Mouse (Mus musculus) layer of hippocampus, adult 8-10 months (tissue): Measurements from ENCODE around the gene Atp6v0a2. TPM values are rescaled to one million over a fixed set of nuclear protein-coding genes. Genes with fewer than 3 reads are reported as not detected.

Source experiments
- DNase-seq, 2 experiments: peaks; one replicate each; pipeline ENCODE4 v3.0.0; 2022; ENCODE audit warnings: low spot score in 2 of 2
- total RNA-seq, 4 experiments: library from RNA; stranded (reverse); gene quantifications; 2 replicates each; pipeline ENCODE4 v1.2.4; 2022

The Atp6v0a2 gene
- total RNA-seq, 4 experiments from 2014 or later = 58.9 to 66.3 (median 61.6) TPM

GRCm38 (mm10) chr5:124636694-124637093 is 8.3 kb downstream of the Atp6v0a2 start:
- no peak for DNase-seq

- DNase-seq = no peak
Observed at GRCm38 (mm10) chr5:124637300-124637699, 8.9 kb downstream of the Atp6v0a2 start.

GRCm38 (mm10) chr5:124637836-124638235 is 9.5 kb downstream of the Atp6v0a2 start:
- DNase-seq = no peak

GRCm38 (mm10) chr5:124713741-124714140 is 85.4 kb downstream of the Atp6v0a2 start:
- no peak for DNase-seq

GRCm38 (mm10) chr5:124715135-124715534 is 86.8 kb downstream of the Atp6v0a2 start:
- DNase-seq = no peak

GRCm38 (mm10) chr5:124717969-124718368 is 89.6 kb downstream of the Atp6v0a2 start:
- no peak for DNase-seq

- no peak for DNase-seq
Observed at GRCm38 (mm10) chr5:124718396-124718795, 90.0 kb downstream of the Atp6v0a2 start.

GRCm38 (mm10) chr5:124723125-124723524 is 94.7 kb downstream of the Atp6v0a2 start:
- no peak for DNase-seq

- DNase-seq = peak in 1 of 2 experiments; percentile 17
Observed at GRCm38 (mm10) chr5:124724997-124725396, 96.6 kb downstream of the Atp6v0a2 start, which contains the start of gene Dnah10. TSS of gene Dnah10 (plus strand) at chr5:124725085.

- DNase-seq = no peak
Observed at GRCm38 (mm10) chr5:124729662-124730206, 101.4 kb downstream of the Atp6v0a2 start.

- DNase-seq = no peak
Observed at GRCm38 (mm10) chr5:124733961-124734360, 105.6 kb downstream of the Atp6v0a2 start.

GRCm38 (mm10) chr5:124741898-124742599 is 113.7 kb downstream of the Atp6v0a2 start:
- DNase-seq = no peak

GRCm38 (mm10) chr5:124743841-124744240 is 115.5 kb downstream of the Atp6v0a2 start:
- no peak for DNase-seq

- DNase-seq = no peak
Observed at GRCm38 (mm10) chr5:124746220-124746619, 117.8 kb downstream of the Atp6v0a2 start.

- DNase-seq = no peak
Observed at GRCm38 (mm10) chr5:124748296-124748695, 119.9 kb downstream of the Atp6v0a2 start.

- DNase-seq = no peak
Observed at GRCm38 (mm10) chr5:124751656-124752055, 123.3 kb downstream of the Atp6v0a2 start.

- no peak for DNase-seq
Observed at GRCm38 (mm10) chr5:124761011-124761410, 132.6 kb downstream of the Atp6v0a2 start.

GRCm38 (mm10) chr5:124761787-124762186 is 133.4 kb downstream of the Atp6v0a2 start:
- no peak for DNase-seq

Other genes with a start within 250 kb of the Atp6v0a2 start
- 100 to 1,000 TPM; 135 to 183 (median 148) TPM for gene Sbno1, start 202.6 kb upstream of the Atp6v0a2 start, total RNA-seq
- gene Kmt5a, start 188.6 kb upstream of the Atp6v0a2 start, total RNA-seq = 10 to 100 TPM; 58.2 to 72.4 (median 64.4) TPM
- gene Rilpl2, start 150.2 kb upstream of the Atp6v0a2 start, total RNA-seq = 10 to 100 TPM; 15.5 to 21.0 (median 17.2) TPM
- gene Snrnp35, start 145.4 kb upstream of the Atp6v0a2 start, total RNA-seq = 10 to 100 TPM; 25.7 to 31.5 (median 28.6) TPM
- 10 to 100 TPM; 67.1 to 69.2 (median 68.8) TPM for gene Rilpl1, start 97.2 kb upstream of the Atp6v0a2 start, total RNA-seq
- 100 to 1,000 TPM; 100 to 117 (median 109) TPM for gene Tmed2, start 87.9 kb upstream of the Atp6v0a2 start, total RNA-seq
- gene Ddx55, start 75.7 kb upstream of the Atp6v0a2 start, total RNA-seq = 10 to 100 TPM; 27.5 to 36.8 (median 29.6) TPM
- 10 to 100 TPM; 34.2 to 36.9 (median 35.2) TPM for gene Eif2b1, start 49.4 kb upstream of the Atp6v0a2 start, total RNA-seq
- gene Gtf2h3, start 49.4 kb upstream of the Atp6v0a2 start, total RNA-seq = 10 to 100 TPM; 28.9 to 36.7 (median 31.6) TPM
- 1 to 10 TPM in 2 of 4 experiments, under 1 TPM in 2; 0.56 to 1.5 (median 0.92) TPM for gene Dnah10, start 96.5 kb downstream of the Atp6v0a2 start, total RNA-seq
- 10 to 100 TPM; 70.4 to 76.4 (median 72.7) TPM for gene Ccdc92, start 233.8 kb downstream of the Atp6v0a2 start, total RNA-seq
- 10 to 100 TPM; 60.6 to 73.4 (median 65.8) TPM for gene Zfp664, start 234.1 kb downstream of the Atp6v0a2 start, total RNA-seq